Mouse (Mus musculus): ENCODE measurements at regions not wholly inside any gene's neighbourhood (a gene's known extent, or its start where the extent isn't known, plus 50 kb on each side); places are given as distances from the start of the nearest gene placed in this dataset.

GRCm38 (mm10) chr2:128295726-128296234 is 169.9 kb downstream of the Bcl2l11 start:
- TF ChIP-seq POLR2A (IDR thresholded peaks at IDR 0.05; ENCODE audit: extremely low read depth, insufficient read depth, low read length) (no peak), CTCF (IDR thresholded peaks at IDR 0.05; ENCODE audit: low read depth, low read length) (no peak)
